10 mouse cellular contexts compared by ENCODE assay signal in the genomic region with DNA sequence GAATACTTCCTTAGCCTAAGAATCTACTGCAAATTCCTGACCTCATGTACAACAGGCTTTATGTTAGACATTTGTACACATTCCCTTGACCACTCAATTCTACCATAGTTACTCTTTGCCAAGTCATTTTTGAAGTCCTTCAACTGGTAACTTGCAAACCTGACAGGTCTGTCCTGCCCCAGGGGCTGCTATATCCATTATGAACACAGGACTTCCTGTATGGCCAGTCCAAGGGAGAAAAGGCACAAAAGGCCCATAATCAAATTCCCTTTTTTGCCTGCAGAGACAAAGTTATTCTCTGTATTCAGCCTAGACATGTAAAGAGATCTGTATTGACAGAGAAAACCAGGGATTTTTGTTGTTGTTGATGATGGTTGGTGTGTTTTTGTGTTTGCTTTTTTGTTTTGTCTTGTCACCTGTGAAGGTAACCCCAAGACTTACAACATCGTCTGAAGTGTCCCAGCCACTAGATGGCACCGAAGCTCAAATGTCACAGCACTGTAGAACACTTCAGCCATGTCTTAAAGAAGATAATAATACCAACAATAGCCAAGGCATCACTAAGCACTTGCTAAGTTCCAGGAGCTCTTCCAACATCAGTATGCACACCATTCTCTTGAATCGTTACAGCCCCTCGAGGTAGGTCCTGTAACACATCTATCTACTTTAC. TPM values are rescaled to one million over a fixed set of nuclear protein-coding genes. Genes with fewer than 3 reads are reported as not detected.
DNase-seq lines count a peak whose midpoint lies in the region; ATAC-seq and TF ChIP-seq lines count a peak whose summit lies in the region.
"Had no signal": no experiment of that assay in that cellular context is flagged by ENCODE, and none has a peak within 500 bp of the region (broad histone marks: within the 10 kb centered on the region; RNA-seq: fewer than 3 reads in every experiment).

No protein-coding gene starts in this region.

- no peak overlapping the region for H3K27ac ChIP-seq in forebrain, embryonic 14.5 days (ENCODE audit: low read depth, low read length)
- H3K27ac ChIP-seq in forebrain, embryonic 10.5 days, result no peak overlapping the region
- H3K27ac ChIP-seq in midbrain, embryonic 14.5 days (replicated peaks; ENCODE audit: low read depth, low read length), result no peak overlapping the region
- no peak overlapping the region for H3K27ac ChIP-seq in midbrain, embryonic 10.5 days (replicated peaks)
- H3K27ac ChIP-seq in liver, embryonic 14.5 days, result no peak overlapping the region
- H3K27ac ChIP-seq: stomach, embryonic 15.5 days had no signal

- H3K27me3 ChIP-seq in forebrain, embryonic 14.5 days (replicated peaks; ENCODE audit: control insufficient read depth, insufficient read depth, low read length), result no peaks in the 10 kb centered on the region
- H3K27me3 ChIP-seq in forebrain, embryonic 10.5 days (ENCODE audit: poor library complexity, severe bottlenecking), result no peaks in the 10 kb centered on the region
- no peaks in the 10 kb centered on the region for H3K27me3 ChIP-seq in midbrain, embryonic 14.5 days (ENCODE audit: control insufficient read depth, insufficient read depth, low read length)
- H3K27me3 ChIP-seq in midbrain, embryonic 10.5 days (ENCODE audit: low read depth, poor library complexity, severe bottlenecking), result no peaks in the 10 kb centered on the region
- H3K27me3 ChIP-seq in liver, embryonic 14.5 days (ENCODE audit: control insufficient read depth, insufficient read depth, low read length), result no peaks in the 10 kb centered on the region
- H3K27me3 ChIP-seq: megakaryocyte, embryonic 14.5 days; stomach, embryonic 15.5 days had no signal

- H3K4me2 ChIP-seq in forebrain, embryonic 14.5 days (ENCODE audit: low read length), result no peak overlapping the region
- H3K4me2 ChIP-seq in midbrain, embryonic 14.5 days (ENCODE audit: low read length), result no peak overlapping the region
- H3K4me2 ChIP-seq in liver, embryonic 14.5 days (ENCODE audit: low read depth), result no peak overlapping the region
- H3K4me2 ChIP-seq: stomach, embryonic 15.5 days had no signal

- H3K9ac ChIP-seq in forebrain, embryonic 14.5 days (ENCODE audit: low read length), result no peak overlapping the region
- no peak overlapping the region for H3K9ac ChIP-seq in midbrain, embryonic 14.5 days (replicated peaks; ENCODE audit: low read length)
- no peak overlapping the region for H3K9ac ChIP-seq in liver, embryonic 14.5 days (replicated peaks)
- H3K9ac ChIP-seq: stomach, embryonic 15.5 days had no signal

- peak; percentile 47; the same call in 1 of the 2 replicates for TF ChIP-seq CTCF in liver, embryonic 14.5 days (IDR thresholded peaks at IDR 0.05; ENCODE audit: low read depth)

- peak; percentile 27 for DNase-seq in forebrain, embryonic 14.5 days (ENCODE audit: low spot score)
- DNase-seq in forebrain, embryonic 10.5 days (ENCODE audit: extremely low spot score, low spot score), result no peak
- DNase-seq in midbrain, embryonic 14.5 days, result peak; percentile 48
- no peak for DNase-seq in midbrain, embryonic 10.5 days (ENCODE audit: low spot score)
- peak; percentile 26 for DNase-seq in c-Kit-positive CD71-negative TER-119-negative erythroid progenitor cells, embryonic 14.5 days (ENCODE audit: low read depth)
- peak in 1 of 3 experiments; percentile 7 for DNase-seq in liver, embryonic 14.5 days (ENCODE audit: low read depth in 3 of 3, low spot score in 3 of 3)
- no peak for DNase-seq in gastrocnemius, postnatal 10 days
- no peak for DNase-seq in yolk sac, embryonic 10.5 days (ENCODE audit: low spot score)

- no peak for TF ChIP-seq EP300 in liver, embryonic 14.5 days (IDR thresholded peaks at IDR 0.05; ENCODE audit: low read depth)

- no peaks in the 10 kb centered on the region for H3K36me3 ChIP-seq in forebrain, embryonic 14.5 days (ENCODE audit: control insufficient read depth, insufficient read depth, low read length)
- H3K36me3 ChIP-seq in forebrain, embryonic 10.5 days (replicated peaks), result no peaks in the 10 kb centered on the region
- H3K36me3 ChIP-seq in midbrain, embryonic 14.5 days (ENCODE audit: control insufficient read depth, insufficient read depth, low read length), result no peaks in the 10 kb centered on the region
- no peaks in the 10 kb centered on the region for H3K36me3 ChIP-seq in midbrain, embryonic 10.5 days
- H3K36me3 ChIP-seq in liver, embryonic 14.5 days (replicated peaks; ENCODE audit: control insufficient read depth, insufficient read depth, low read depth), result no peaks in the 10 kb centered on the region
- H3K36me3 ChIP-seq: stomach, embryonic 15.5 days had no signal

- no peaks in the 10 kb centered on the region for H3K4me1 ChIP-seq in forebrain, embryonic 14.5 days (ENCODE audit: control insufficient read depth, insufficient read depth, low read length)
- H3K4me1 ChIP-seq in forebrain, embryonic 10.5 days, result peaks cover 14% of the 10 kb centered on the region
- H3K4me1 ChIP-seq in midbrain, embryonic 14.5 days (ENCODE audit: control insufficient read depth, insufficient read depth, low read length), result no peaks in the 10 kb centered on the region
- peaks cover 20% of the 10 kb centered on the region for H3K4me1 ChIP-seq in midbrain, embryonic 10.5 days
- H3K4me1 ChIP-seq in liver, embryonic 14.5 days (replicated peaks; ENCODE audit: control insufficient read depth in 2 of 2, insufficient read depth in 2 of 2, low read length in 1 of 2), result 0 out of 4 replicates have a peak, but pooled peaks cover 0 to 2% of the 10 kb centered on the region in 2 experiments

- ATAC-seq in forebrain, embryonic 14.5 days, result no peak
- ATAC-seq in midbrain, embryonic 14.5 days (ENCODE audit: low FRiP score, low TSS enrichment), result no peak
- ATAC-seq in liver, embryonic 14.5 days (ENCODE audit: insufficient read depth), result no peak

- WGBS in forebrain, embryonic 14.5 days, result 59% methylated on average over 4 of the region's 4 CpGs
- WGBS in forebrain, embryonic 10.5 days, result 70% methylated on average over 4 of the region's 4 CpGs
- 56% methylated on average over 4 of the region's 4 CpGs for WGBS in midbrain, embryonic 14.5 days
- WGBS in midbrain, embryonic 10.5 days, result 61% methylated on average over 4 of the region's 4 CpGs
- 39% methylated on average over 4 of the region's 4 CpGs for WGBS in liver, embryonic 14.5 days (ENCODE audit: insufficient replicate concordance)

- no peak overlapping the region for H3K4me3 ChIP-seq in forebrain, embryonic 14.5 days (ENCODE audit: low read depth, low read length)
- H3K4me3 ChIP-seq in forebrain, embryonic 10.5 days, result no peak overlapping the region
- H3K4me3 ChIP-seq in midbrain, embryonic 14.5 days (replicated peaks; ENCODE audit: low read depth, low read length), result no peak overlapping the region
- H3K4me3 ChIP-seq in midbrain, embryonic 10.5 days, result no peak overlapping the region
- H3K4me3 ChIP-seq in liver, embryonic 14.5 days (ENCODE audit: insufficient read depth in 1 of 2, low read depth in 2 of 2, low read length in 2 of 2), result no peak overlapping the region
- H3K4me3 ChIP-seq: megakaryocyte, embryonic 14.5 days; stomach, embryonic 15.5 days had no signal

- H3K9me3 ChIP-seq in forebrain, embryonic 14.5 days (replicated peaks; ENCODE audit: control insufficient read depth, low read length), result no peaks in the 10 kb centered on the region
- no peaks in the 10 kb centered on the region for H3K9me3 ChIP-seq in forebrain, embryonic 10.5 days
- no peaks in the 10 kb centered on the region for H3K9me3 ChIP-seq in midbrain, embryonic 14.5 days (ENCODE audit: control insufficient read depth, low read length)
- H3K9me3 ChIP-seq in midbrain, embryonic 10.5 days (replicated peaks), result no peaks in the 10 kb centered on the region
- H3K9me3 ChIP-seq in liver, embryonic 14.5 days (ENCODE audit: control insufficient read depth, low read length), result no peaks in the 10 kb centered on the region
- H3K9me3 ChIP-seq: stomach, embryonic 15.5 days had no signal

RNA-seq across cellular contexts. Expression of gene Kdr, which starts 47.9 kb away (rescaled TPM):
- 13.2 and 16.3 TPM in 2 replicates for polyA plus RNA-seq in forebrain, embryonic 14.5 days (2014; fragmentation: Nextera tagmentation; extraction: Ambion mirVana)
- polyA plus RNA-seq in forebrain, embryonic 10.5 days (2016; fragmentation: Nextera tagmentation; extraction: Ambion mirVana), result 24.3 and 25.9 TPM in 2 replicates
- polyA plus RNA-seq in midbrain, embryonic 14.5 days (2014; fragmentation: Nextera tagmentation; extraction: Ambion mirVana), result 9.2 and 26.9 TPM in 2 replicates
- 26.2 and 29.2 TPM in 2 replicates for polyA plus RNA-seq in midbrain, embryonic 10.5 days (2016; fragmentation: Nextera tagmentation; extraction: Ambion mirVana)
- 3.1 and 3.8 TPM in 2 replicates for polyA plus RNA-seq in liver, embryonic 14.5 days (2012; rRNA removed)
- 5.2 and 5.7 TPM in 2 replicates for polyA plus RNA-seq in liver, embryonic 14.5 days (2014; fragmentation: Nextera tagmentation; extraction: Ambion mirVana)
- total RNA-seq in gastrocnemius, postnatal 10 days (2021), result 10 to 100 TPM; 38.5 to 48.0 TPM

Comparison
In these comparisons a context has a peak if more than half of its experiments do, and no peak if none do; other contexts are left out.
1. DNase-seq: peak in forebrain, embryonic 14.5 days (single experiment), midbrain, embryonic 14.5 days (single experiment) and c-Kit-positive CD71-negative TER-119-negative erythroid progenitor cells, embryonic 14.5 days (single experiment); none in forebrain, embryonic 10.5 days (single experiment), midbrain, embryonic 10.5 days (single experiment), gastrocnemius, postnatal 10 days (single experiment) and yolk sac, embryonic 10.5 days (single experiment).